Mouse (Mus musculus) midbrain, embryonic 11.5 days (tissue): ENCODE data around the gene Gsdma. TPM values are rescaled to one million over a fixed set of nuclear protein-coding genes. Genes with fewer than 3 reads are reported as not detected.

ENCODE experiments used
- ATAC-seq: fragments of 200-750 bp; cut with Nextera tagmentation; 2 replicates; pipeline ENCODE4 v1.8.0; 2017; ENCODE audit warnings: moderate TSS enrichment, moderate library complexity; ENCODE audit not compliant: low FRiP score
- DNase-seq: peaks from one replicate; pipeline ENCODE4 v3.0.0; 2015; ENCODE audit warnings: low spot score; ENCODE audit errors: missing footprints
- H3K27ac ChIP-seq: fragments of 300-500 bp; sonication (generic); 2 replicates; pipeline ENCODE4 v1.5.1; 2014; ENCODE audit warnings: low read depth, low read length
- H3K27me3 ChIP-seq: fragments of 300-500 bp; sonication (generic); 2 replicates; pipeline ENCODE4 v1.6.1; 2014; ENCODE audit warnings: mild to moderate bottlenecking, low read length, moderate library complexity, mixed read lengths; ENCODE audit not compliant: control insufficient read depth, insufficient read depth
- H3K36me3 ChIP-seq: fragments of 300-500 bp; sonication (generic); 2 replicates; pipeline ENCODE4 v1.6.1; 2014; ENCODE audit warnings: mild to moderate bottlenecking, low read length, moderate library complexity, mixed read lengths; ENCODE audit not compliant: control insufficient read depth, insufficient read depth
- H3K4me1 ChIP-seq: fragments of 300-500 bp; sonication (generic); 2 replicates; pipeline ENCODE4 v1.6.1; 2014; ENCODE audit warnings: low read length; ENCODE audit not compliant: control insufficient read depth, insufficient read depth
- H3K4me2 ChIP-seq: fragments of 300-500 bp; sonication (generic); 2 replicates; pipeline ENCODE4 v1.6.1; 2014; ENCODE audit warnings: mild to moderate bottlenecking, moderate library complexity
- H3K4me3 ChIP-seq: fragments of 300-500 bp; sonication (generic); 2 replicates; pipeline ENCODE4 v1.5.1; 2014; ENCODE audit warnings: low read depth, low read length
- H3K9ac ChIP-seq: fragments of 300-500 bp; sonication (generic); 2 replicates; pipeline ENCODE4 v1.6.1; 2014; ENCODE audit warnings: low read length
- H3K9me3 ChIP-seq: fragments of 300-500 bp; sonication (generic); 2 replicates; pipeline ENCODE4 v1.6.1; 2016; ENCODE audit warnings: low read length; ENCODE audit not compliant: control insufficient read depth
- WGBS: fragments of 180-500 bp; shearing (Covaris S2); extraction: QIAGEN DNeasy Blood & Tissue Kit; methylation state at CpG from one replicate; pipeline ENCODE4 v1.1.7; 2014; 5-methylcytosine and 5-hydroxymethylcytosine counted together
- polyA plus RNA-seq: library from polyadenylated mRNA; unstranded; fragments of >200 nt; fragmentation: Nextera tagmentation; extraction: Ambion mirVana; gene quantifications from 2 replicates; pipeline ENCODE4 v1.2.1, GENCODE M21; 2014

The Gsdma gene
- polyA plus RNA-seq, 1 experiment from 2014 or later = not detected

DNA sequence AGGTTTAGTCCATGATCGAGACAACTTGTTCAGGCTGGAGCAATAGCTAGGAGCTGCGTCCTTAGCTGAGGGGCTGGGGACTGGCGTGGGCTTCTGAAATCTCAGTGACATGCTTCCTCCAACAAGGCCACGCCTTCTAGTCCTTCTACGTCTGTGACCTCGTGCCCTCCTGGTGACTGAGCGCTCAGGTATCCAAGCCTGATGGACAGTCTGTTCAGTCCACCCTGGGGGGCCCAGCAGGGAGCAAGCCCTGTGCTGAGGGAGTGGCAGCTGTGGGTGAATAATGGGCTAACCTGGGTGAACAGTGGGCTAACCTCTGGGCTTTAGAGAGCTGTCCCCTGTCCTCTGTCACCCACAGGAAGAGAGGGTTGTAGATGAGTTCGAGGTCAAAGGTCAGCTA is 23.9 kb downstream of the Gsdma start:
- Histone ChIP-seq H3K4me1 (peaks cover 8% of the 10 kb centered on the region), H3K9ac (no peak overlapping the region), H3K27ac (no peak overlapping the region), H3K9me3 (no peaks in the 10 kb centered on the region), H3K27me3 (no peaks in the 10 kb centered on the region), H3K4me2 (no peak overlapping the region), H3K36me3 (peaks cover 38% of the 10 kb centered on the region), H3K4me3 (no peak overlapping the region)
- WGBS = 89% methylated on average over 8 of the region's 8 CpGs
- DNase-seq = no peak
- ATAC-seq = no peak

DNA sequence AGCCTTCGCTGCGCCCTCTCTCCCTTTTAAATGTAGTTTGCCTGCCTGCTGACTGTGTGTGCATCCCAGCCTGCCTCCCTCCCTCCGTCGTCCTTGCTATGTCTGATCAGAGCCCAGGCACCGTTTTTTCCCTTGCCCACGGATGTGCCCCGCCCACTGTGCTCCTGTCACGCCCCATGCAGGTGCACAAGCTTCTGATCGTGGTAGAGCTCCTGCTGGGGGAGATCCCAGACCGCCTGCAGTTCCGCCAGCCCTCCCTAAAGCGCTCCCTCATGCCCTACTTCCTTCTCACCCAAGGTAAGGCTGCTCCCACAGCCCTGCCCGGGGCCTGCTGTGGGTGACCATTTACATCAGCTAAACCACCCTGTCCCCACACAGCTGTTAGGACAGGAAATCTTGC is 29.1 kb downstream of the Gsdma start:
- no peak for DNase-seq
- Histone ChIP-seq H3K9ac (no peak overlapping the region), H3K27ac (no peak overlapping the region), H3K4me1 (no peaks in the 10 kb centered on the region), H3K27me3 (no peaks in the 10 kb centered on the region), H3K4me3 (no peak overlapping the region), H3K4me2 (no peak overlapping the region), H3K9me3 (no peaks in the 10 kb centered on the region), H3K36me3 (peaks cover 28% of the 10 kb centered on the region)
- 81% methylated on average over 13 of the region's 13 CpGs for WGBS
- no peak for ATAC-seq

- no peaks in the 10 kb centered on the region for H3K27me3 ChIP-seq
- H3K4me2 ChIP-seq = no peak overlapping the region
- H3K36me3 ChIP-seq = peaks cover 26% of the 10 kb centered on the region
- H3K4me3 ChIP-seq = no peak overlapping the region
- no peak overlapping the region for H3K9ac ChIP-seq
- DNase-seq (no peak), ATAC-seq (no peak)
- H3K4me1 ChIP-seq = no peaks in the 10 kb centered on the region
- no peaks in the 10 kb centered on the region for H3K9me3 ChIP-seq
- WGBS = 95% methylated on average over 9 of the region's 9 CpGs
- H3K27ac ChIP-seq = no peak overlapping the region
Observed at GRCm38 (mm10) chr11:98693746-98694145, 29.6 kb downstream of the Gsdma start.

DNA sequence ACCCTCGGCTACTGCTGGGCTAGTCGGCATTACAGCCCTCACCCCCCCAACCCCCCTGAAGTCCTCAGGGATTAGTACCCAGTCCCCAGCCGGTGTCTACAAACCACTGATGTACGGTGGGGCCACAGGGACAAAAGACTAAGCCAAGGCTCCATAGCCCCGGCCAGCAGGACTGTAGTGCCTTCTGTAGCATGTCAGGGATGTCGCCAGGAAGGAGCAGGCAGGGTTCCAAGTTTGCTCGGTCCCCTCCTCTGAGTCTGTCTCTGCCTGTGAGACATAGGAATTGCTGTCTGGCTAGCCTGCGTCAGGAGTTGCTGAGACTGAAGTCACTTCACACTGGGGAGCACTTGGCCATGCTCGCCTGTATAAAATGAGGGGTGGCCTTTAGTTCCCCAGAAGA is 30.1 kb downstream of the Gsdma start:
- Histone ChIP-seq H3K4me2 (no peak overlapping the region), H3K27me3 (no peaks in the 10 kb centered on the region), H3K4me3 (no peak overlapping the region), H3K27ac (no peak overlapping the region), H3K9me3 (no peaks in the 10 kb centered on the region), H3K4me1 (no peaks in the 10 kb centered on the region), H3K9ac (no peak overlapping the region), H3K36me3 (peaks cover 26% of the 10 kb centered on the region)
- DNase-seq = no peak
- ATAC-seq = no peak
- WGBS = 86% methylated on average over 9 of the region's 9 CpGs

GRCm38 (mm10) chr11:98695408-98695807 is 31.3 kb downstream of the Gsdma start:
- Histone ChIP-seq H3K4me3 (no peak overlapping the region), H3K4me1 (no peaks in the 10 kb centered on the region), H3K9ac (peak overlapping the region; percentile 11; the same call in 1 of the 2 replicates), H3K36me3 (peaks cover 19% of the 10 kb centered on the region), H3K4me2 (no peak overlapping the region), H3K9me3 (no peaks in the 10 kb centered on the region), H3K27me3 (no peaks in the 10 kb centered on the region), H3K27ac (no peak overlapping the region)
- DNase-seq (no peak), ATAC-seq (no peak)
- 75% methylated on average over 14 of the region's 14 CpGs for WGBS

GRCm38 (mm10) chr11:98696454-98697216 is 32.5 kb downstream of the Gsdma start:
- Histone ChIP-seq H3K9ac (no peak overlapping the region), H3K27ac (no peak overlapping the region), H3K4me3 (no peak overlapping the region), H3K4me1 (no peaks in the 10 kb centered on the region), H3K36me3 (peaks cover 7% of the 10 kb centered on the region), H3K9me3 (no peaks in the 10 kb centered on the region), H3K4me2 (no peak overlapping the region), H3K27me3 (no peaks in the 10 kb centered on the region)
- DNase-seq (no peak), ATAC-seq (no peak)
- WGBS = 88% methylated on average over 14 of the region's 14 CpGs

- Histone ChIP-seq H3K4me3 (no peak overlapping the region), H3K9me3 (no peaks in the 10 kb centered on the region), H3K27ac (no peak overlapping the region), H3K9ac (no peak overlapping the region), H3K4me2 (no peak overlapping the region), H3K4me1 (no peaks in the 10 kb centered on the region), H3K27me3 (no peaks in the 10 kb centered on the region), H3K36me3 (peaks cover 6% of the 10 kb centered on the region; the same call in 1 of the 2 replicates)
- WGBS = 90% methylated on average over 12 of the region's 12 CpGs
- ATAC-seq (no peak), DNase-seq (no peak)
Observed at GRCm38 (mm10) chr11:98697225-98697624, 33.1 kb downstream of the Gsdma start.

- Histone ChIP-seq H3K9ac (no peak overlapping the region), H3K4me1 (no peaks in the 10 kb centered on the region), H3K27me3 (no peaks in the 10 kb centered on the region), H3K36me3 (peaks cover 3% of the 10 kb centered on the region; the same call in 1 of the 2 replicates), H3K4me2 (no peak overlapping the region), H3K4me3 (no peak overlapping the region), H3K27ac (no peak overlapping the region), H3K9me3 (no peaks in the 10 kb centered on the region)
- no peak for ATAC-seq
- no peak for DNase-seq
- 86% methylated on average over 16 of the region's 16 CpGs for WGBS
Observed at GRCm38 (mm10) chr11:98698849-98699640, 34.9 kb downstream of the Gsdma start.

DNA sequence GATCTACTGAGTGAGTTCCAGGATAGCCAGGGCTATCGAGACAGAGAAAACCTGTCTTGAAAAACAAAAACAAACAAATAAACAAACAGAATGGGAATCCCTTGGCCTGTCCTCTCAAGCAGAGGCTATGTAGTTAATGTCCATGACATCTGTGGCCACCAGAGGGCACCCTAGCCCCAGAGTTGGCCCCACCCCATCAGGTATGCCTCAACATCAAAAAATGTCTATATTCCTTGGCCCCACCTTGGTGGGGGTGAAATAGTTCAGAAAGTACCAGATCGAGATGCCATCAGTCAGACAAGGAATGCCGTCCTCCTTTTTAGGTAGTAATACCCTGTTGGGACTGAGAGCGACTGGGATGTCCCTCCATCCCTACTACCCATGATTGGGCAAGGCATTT is 35.8 kb downstream of the Gsdma start:
- Histone ChIP-seq H3K4me2 (no peak overlapping the region), H3K27ac (no peak overlapping the region), H3K36me3 (peaks cover 3% of the 10 kb centered on the region; the same call in 1 of the 2 replicates), H3K4me3 (no peak overlapping the region), H3K4me1 (no peaks in the 10 kb centered on the region), H3K27me3 (no peaks in the 10 kb centered on the region), H3K9ac (no peak overlapping the region), H3K9me3 (no peaks in the 10 kb centered on the region)
- WGBS = 49% methylated on average over 4 of the region's 4 CpGs
- DNase-seq = peak; percentile 91
- ATAC-seq = no peak; the same call in 1 of the 2 replicates
